Mouse (Mus musculus) MEL-GATA-1-ER (cell line): ENCODE results near the gene Calm2.

ENCODE experiments used
- DNase-seq: peaks from one replicate; pipeline ENCODE4 v3.0.0-alpha.2; 2012; ENCODE audit warnings: low read depth; ENCODE audit errors: extremely low read depth

Gene Calm2

GRCm38 (mm10) chr17:87446767-87447611 lies at the start of gene Calm2:
Gene Calm2 (minus strand): TSS chr17:87446935.
- peak; percentile 93 for DNase-seq

GRCm38 (mm10) chr17:87495504-87495903 lies 48.8 kb upstream of the Calm2 start:
- DNase-seq = no peak

GRCm38 (mm10) chr17:87494310-87494709 lies 47.6 kb upstream of the Calm2 start:
- DNase-seq = no peak

GRCm38 (mm10) chr17:87492286-87492685 lies 45.6 kb upstream of the Calm2 start:
- no peak for DNase-seq

- no peak for DNase-seq
Measured at GRCm38 (mm10) chr17:87490295-87490694, 43.6 kb upstream of the Calm2 start.

GRCm38 (mm10) chr17:87485751-87486150 lies 39.0 kb upstream of the Calm2 start:
- DNase-seq = no peak

GRCm38 (mm10) chr17:87482867-87483266 lies 36.1 kb upstream of the Calm2 start:
- DNase-seq = no peak

GRCm38 (mm10) chr17:87478569-87478968 lies 31.8 kb upstream of the Calm2 start:
- DNase-seq = no peak

- DNase-seq = no peak
Measured at GRCm38 (mm10) chr17:87477611-87478010, 30.9 kb upstream of the Calm2 start.

- no peak for DNase-seq
Measured at GRCm38 (mm10) chr17:87475356-87475755, 28.6 kb upstream of the Calm2 start.

- DNase-seq = no peak
Measured at GRCm38 (mm10) chr17:87474501-87474795, 27.7 kb upstream of the Calm2 start.

GRCm38 (mm10) chr17:87473736-87474500 lies 27.2 kb upstream of the Calm2 start:
- DNase-seq = no peak

GRCm38 (mm10) chr17:87473441-87473735 lies 26.7 kb upstream of the Calm2 start:
- DNase-seq = no peak

- no peak for DNase-seq
Measured at GRCm38 (mm10) chr17:87472879-87473278, 26.1 kb upstream of the Calm2 start.

- no peak for DNase-seq
Measured at GRCm38 (mm10) chr17:87471661-87472060, 24.9 kb upstream of the Calm2 start.

- peak; percentile 60 for DNase-seq
Measured at GRCm38 (mm10) chr17:87470797-87471196, 24.1 kb upstream of the Calm2 start.

- peak; percentile 3 for DNase-seq
Measured at GRCm38 (mm10) chr17:87470282-87470681, 23.5 kb upstream of the Calm2 start.

- DNase-seq = peak; percentile 21
Measured at GRCm38 (mm10) chr17:87469428-87469827, 22.7 kb upstream of the Calm2 start.

- DNase-seq = no peak
Measured at GRCm38 (mm10) chr17:87468616-87469015, 21.9 kb upstream of the Calm2 start.

- no peak for DNase-seq
Measured at GRCm38 (mm10) chr17:87461499-87461896, 14.8 kb upstream of the Calm2 start.

- DNase-seq = no peak
Measured at GRCm38 (mm10) chr17:87460669-87461498, 14.1 kb upstream of the Calm2 start.
